Mouse (Mus musculus): Measurements from ENCODE around the gene Olfr70. TPM values are rescaled to one million over a fixed set of nuclear protein-coding genes. Genes with fewer than 3 reads are reported as not detected.

Olfr70 gene
- not detected in 2 replicates for polyA plus RNA-seq (2012; rRNA removed)

GRCm38 (mm10) chr4:43700707-43701106 lies at the start of gene Olfr70:
Gene Olfr70, minus strand, starts transcription at chr4:43700807.

GRCm38 (mm10) chr4:43729794-43730550 lies 29.4 kb upstream of the Olfr70 start, which contains the start of gene Spaar:
Gene Spaar, plus strand, starts transcription at chr4:43730034.

GRCm38 (mm10) chr4:43726995-43727394 lies 26.4 kb upstream of the Olfr70 start, which contains the start of gene Hrct1:
Gene Hrct1, plus strand, starts transcription at chr4:43727188.

GRCm38 (mm10) chr4:43709869-43710268 lies 9.3 kb upstream of the Olfr70 start, which contains the start of gene Olfr71:
Gene Olfr71, minus strand, starts transcription at chr4:43710255.

GRCm38 (mm10) chr4:43668782-43669427 lies 31.7 kb downstream of the Olfr70 start, which contains the start of the genes Tmem8b and Fam221b:
Gene Tmem8b, plus strand, starts transcription at chr4:43668971.
Gene Fam221b, minus strand, starts transcription at chr4:43669145.

GRCm38 (mm10) chr4:43656339-43657109 lies 44.1 kb downstream of the Olfr70 start, which contains the start of gene Hint2:
Gene Hint2, minus strand, starts transcription at chr4:43656466.

GRCm38 (mm10) chr4:43653161-43654015 lies 47.2 kb downstream of the Olfr70 start, which contains the start of gene Spag8:
Gene Spag8, minus strand, starts transcription at chr4:43653594.

Other genes with a start within 250 kb of the Olfr70 start
- 0.20 and 0.38 TPM in 2 replicates for gene Cd72, start 246.2 kb downstream of the Olfr70 start, polyA plus RNA-seq (2012; rRNA removed)
- gene Sit1, start 217.1 kb downstream of the Olfr70 start, polyA plus RNA-seq (2012; rRNA removed) = 0.06 TPM in 1 of 2 replicates, not detected in the other
- gene Ccdc107, start 207.9 kb downstream of the Olfr70 start, polyA plus RNA-seq (2012; rRNA removed) = 32.7 and 38.7 TPM in 2 replicates
- gene Arhgef39, start 201.1 kb downstream of the Olfr70 start, polyA plus RNA-seq (2012; rRNA removed) = 33.9 and 38.3 TPM in 2 replicates
- gene Car9, start 193.8 kb downstream of the Olfr70 start, polyA plus RNA-seq (2012; rRNA removed) = 0.53 and 0.58 TPM in 2 replicates
- 9.7 and 20.6 TPM in 2 replicates for gene Tpm2, start 177.0 kb downstream of the Olfr70 start, polyA plus RNA-seq (2012; rRNA removed)
- 10.3 and 12.2 TPM in 2 replicates for gene Creb3, start 138.5 kb downstream of the Olfr70 start, polyA plus RNA-seq (2012; rRNA removed)
- gene Tln1, start 138.1 kb downstream of the Olfr70 start, polyA plus RNA-seq (2012; rRNA removed) = 27.3 and 31.5 TPM in 2 replicates
- gene Rgp1, start 122.1 kb downstream of the Olfr70 start, polyA plus RNA-seq (2012; rRNA removed) = 13.7 and 16.2 TPM in 2 replicates
- gene Gba2, start 121.9 kb downstream of the Olfr70 start, polyA plus RNA-seq (2012; rRNA removed) = 11.1 and 12.8 TPM in 2 replicates
- not detected in 2 replicates for gene Msmp, start 116.3 kb downstream of the Olfr70 start, polyA plus RNA-seq (2012; rRNA removed)
- gene Npr2, start 68.9 kb downstream of the Olfr70 start, polyA plus RNA-seq (2012; rRNA removed) = 1.5 and 1.9 TPM in 2 replicates
- gene Spag8, start 47.2 kb downstream of the Olfr70 start, polyA plus RNA-seq (2012; rRNA removed) = 0.12 and 0.27 TPM in 2 replicates
- gene Hint2, start 44.3 kb downstream of the Olfr70 start, polyA plus RNA-seq (2012; rRNA removed) = 28.3 and 30.4 TPM in 2 replicates
- 0.18 and 0.26 TPM in 2 replicates for gene Tmem8b, start 31.8 kb downstream of the Olfr70 start, polyA plus RNA-seq (2012; rRNA removed)
- gene Fam221b, start 31.7 kb downstream of the Olfr70 start, polyA plus RNA-seq (2012; rRNA removed) = 0.02 TPM in 2 replicates
- not detected in 2 replicates for gene Olfr71, start 9.4 kb upstream of the Olfr70 start, polyA plus RNA-seq (2012; rRNA removed)
- gene Hrct1, start 26.4 kb upstream of the Olfr70 start, polyA plus RNA-seq (2012; rRNA removed) = 0.07 and 0.10 TPM in 2 replicates
- gene Spaar, start 29.2 kb upstream of the Olfr70 start, polyA plus RNA-seq (2012; rRNA removed) = 0.01 and 0.02 TPM in 2 replicates
- gene Olfr159, start 70.2 kb upstream of the Olfr70 start, polyA plus RNA-seq (2012; rRNA removed) = not detected in 2 replicates
- gene Olfr156, start 123.1 kb upstream of the Olfr70 start, polyA plus RNA-seq (2012; rRNA removed) = not detected in 2 replicates
- gene Olfr157, start 139.4 kb upstream of the Olfr70 start, polyA plus RNA-seq (2012; rRNA removed) = not detected in 2 replicates
- gene Olfr155, start 150.8 kb upstream of the Olfr70 start, polyA plus RNA-seq (2012; rRNA removed) = not detected in 2 replicates
- gene Reck, start 174.7 kb upstream of the Olfr70 start, polyA plus RNA-seq (2012; rRNA removed) = 1.7 and 2.0 TPM in 2 replicates

All from liver, embryonic 14 days (tissue).